Mouse (Mus musculus) C2C12 (cell line): ENCODE measurements around the gene Mrc2. TPM values are rescaled to one million over a fixed set of nuclear protein-coding genes. Genes with fewer than 3 reads are reported as not detected.

Experiments used
- H3K27me3 ChIP-seq: one replicate; pipeline ENCODE4 v1.6.1; 2011; ENCODE audit not compliant: control insufficient read depth, insufficient read depth, insufficient read length
- H3K36me3 ChIP-seq: one replicate; pipeline ENCODE4 v1.6.1; 2011; ENCODE audit not compliant: control insufficient read depth, insufficient read depth
- H3K4me3 ChIP-seq: one replicate; pipeline ENCODE4 v1.5.1; 2011; ENCODE audit warnings: mild to moderate bottlenecking, control low read depth; ENCODE audit not compliant: poor library complexity, insufficient read depth, severe bottlenecking
- H3K79me2 ChIP-seq: one replicate; pipeline ENCODE4 v1.6.1; 2011; ENCODE audit not compliant: control insufficient read depth, insufficient read depth
- H3K79me3 ChIP-seq: one replicate; pipeline ENCODE4 v1.6.1; 2011; ENCODE audit warnings: low read depth, control low read depth
- H3ac ChIP-seq: one replicate; pipeline ENCODE3; 2011; ENCODE audit warnings: low read depth; ENCODE audit not compliant: control insufficient read depth, insufficient read length
- CEBPB ChIP-seq: IDR thresholded peaks from one replicate; pipeline ENCODE4 v1.6.1; 2011; ENCODE audit warnings: low read depth, mild to moderate bottlenecking, control low read depth, moderate library complexity
- CTCF ChIP-seq: IDR thresholded peaks from one replicate; pipeline ENCODE4 v1.5.1; 2011; ENCODE audit not compliant: control insufficient read depth, insufficient read depth, insufficient read length
- FOSL1 ChIP-seq: IDR thresholded peaks from one replicate; pipeline ENCODE4 v1.8.0; 2011; ENCODE audit warnings: mild to moderate bottlenecking, low read length; ENCODE audit not compliant: poor library complexity, insufficient read depth, severe bottlenecking
- MAX ChIP-seq: IDR thresholded peaks from one replicate; pipeline ENCODE4 v1.6.1; 2011; ENCODE audit warnings: mild to moderate bottlenecking, control low read depth
- MYOD1 ChIP-seq: IDR thresholded peaks from one replicate; pipeline ENCODE4 v1.6.1; 2011; ENCODE audit warnings: low read depth; ENCODE audit not compliant: control insufficient read depth, insufficient read length
- MYOG ChIP-seq: IDR thresholded peaks from one replicate; pipeline ENCODE4 v1.6.1; 2011; ENCODE audit not compliant: control insufficient read depth, insufficient read length; ENCODE audit errors: extremely low read depth
- USF1 ChIP-seq: IDR thresholded peaks from one replicate; pipeline ENCODE4 v1.6.1; 2011; ENCODE audit warnings: low read depth, mild to moderate bottlenecking, control low read depth, moderate library complexity
- polyA plus RNA-seq: library from polyadenylated mRNA; unstranded; fragments of >200 nt; fragmentation: generic; extraction: Trizol; gene quantifications from one replicate; pipeline ENCODE4 v1.2.1, GENCODE M21; 2012; ENCODE audit warnings: missing spikeins

Mrc2 gene
- polyA plus RNA-seq, 1 experiment: 28.7 TPM

- TF ChIP-seq CTCF (no peak), FOSL1 (no peak), USF1 (no peak), MAX (no peak), MYOD1 (no peak), MYOG (no peak), CEBPB (no peak)
- Histone ChIP-seq H3K79me3 (peaks cover 6% of the 10 kb centered on the region), H3K79me2 (peaks cover 26% of the 10 kb centered on the region), H3K4me3 (no peak overlapping the region), H3ac (no peak overlapping the region), H3K27me3 (no peaks in the 10 kb centered on the region), H3K36me3 (peaks cover 16% of the 10 kb centered on the region)
Measured at GRCm38 (mm10) chr11:105321090-105321489, 28.6 kb downstream of the Mrc2 start.

DNA sequence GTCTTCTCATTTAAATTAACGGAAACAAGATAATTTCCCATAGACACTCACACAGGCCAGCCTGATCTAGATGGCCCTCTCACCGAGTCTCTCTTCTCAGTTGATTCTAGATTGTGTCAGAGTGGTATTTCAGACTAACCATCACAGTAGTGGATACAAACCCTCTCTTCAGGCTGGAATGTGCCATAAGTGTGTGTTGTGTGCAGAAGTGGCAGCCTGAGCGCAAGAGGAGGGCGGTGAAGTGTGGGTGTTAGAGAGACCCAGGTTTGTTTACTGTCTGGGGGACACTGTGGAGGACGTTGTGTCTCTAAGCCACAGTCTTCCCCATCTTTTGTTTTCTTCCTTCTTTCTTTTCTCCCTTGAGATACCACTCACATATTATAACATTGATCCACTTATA, 31.1 kb downstream of the Mrc2 start:
- Histone ChIP-seq H3K36me3 (peaks cover 26% of the 10 kb centered on the region), H3K79me2 (peaks cover 9% of the 10 kb centered on the region), H3K79me3 (peaks cover 1% of the 10 kb centered on the region), H3K27me3 (no peaks in the 10 kb centered on the region), H3ac (no peak overlapping the region), H3K4me3 (no peak overlapping the region)
- TF ChIP-seq MYOD1 (no peak), CEBPB (no peak), FOSL1 (no peak), USF1 (no peak), MYOG (no peak), CTCF (no peak), MAX (no peak)

DNA sequence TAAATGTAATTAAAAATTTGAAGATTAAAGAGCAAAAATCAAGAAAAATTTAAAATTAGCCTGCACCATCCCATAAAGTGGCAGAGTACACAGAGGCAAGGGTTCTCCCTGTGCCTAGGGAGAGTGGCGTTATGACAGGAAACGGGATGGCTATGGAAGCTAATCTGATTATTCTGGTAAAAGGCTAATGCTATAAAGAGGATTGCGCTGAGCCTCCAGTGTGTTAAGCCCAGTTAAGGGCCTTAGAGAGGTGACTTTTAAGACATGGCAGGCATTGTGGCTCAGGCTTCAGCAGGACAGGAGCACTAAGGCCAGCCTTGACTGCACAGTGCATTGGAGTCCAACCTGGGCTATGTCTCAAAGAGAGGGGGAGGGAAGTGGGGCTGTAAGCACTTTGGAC, 34.7 kb downstream of the Mrc2 start:
- Histone ChIP-seq H3K27me3 (no peaks in the 10 kb centered on the region), H3ac (no peak overlapping the region), H3K4me3 (no peak overlapping the region), H3K79me3 (no peaks in the 10 kb centered on the region), H3K36me3 (peaks cover 25% of the 10 kb centered on the region), H3K79me2 (peaks cover 2% of the 10 kb centered on the region)
- TF ChIP-seq MAX: no peak
- TF ChIP-seq FOSL1: no peak
- no peak for TF ChIP-seq MYOD1
- no peak for TF ChIP-seq CTCF
- no peak for TF ChIP-seq MYOG
- no peak for TF ChIP-seq USF1
- no peak for TF ChIP-seq CEBPB

DNA sequence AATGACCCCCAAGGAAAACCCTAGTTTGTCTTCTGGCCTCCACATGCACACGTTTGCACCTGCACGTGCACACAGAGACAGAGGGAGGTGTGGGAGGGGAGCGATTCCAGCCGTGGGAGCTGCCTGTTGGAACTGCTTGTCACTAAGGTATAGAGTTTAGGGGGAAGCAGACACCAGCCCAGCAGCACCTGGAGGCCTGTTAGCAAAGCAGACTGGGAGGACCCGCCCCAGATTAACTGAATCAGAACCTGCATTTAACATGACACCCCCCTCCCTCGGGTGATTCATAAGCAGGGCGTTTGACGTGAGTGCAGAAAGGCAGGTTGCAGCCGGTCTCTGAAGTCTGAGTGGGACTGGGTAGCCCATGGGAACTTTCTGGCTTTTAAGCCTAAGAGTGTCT, 37.5 kb downstream of the Mrc2 start:
- Histone ChIP-seq H3K79me2 (no peaks in the 10 kb centered on the region), H3K36me3 (peaks cover 24% of the 10 kb centered on the region), H3ac (no peak overlapping the region), H3K4me3 (no peak overlapping the region), H3K27me3 (no peaks in the 10 kb centered on the region), H3K79me3 (no peaks in the 10 kb centered on the region)
- TF ChIP-seq FOSL1: no peak
- TF ChIP-seq CEBPB: no peak
- no peak for TF ChIP-seq CTCF
- no peak for TF ChIP-seq USF1

DNA sequence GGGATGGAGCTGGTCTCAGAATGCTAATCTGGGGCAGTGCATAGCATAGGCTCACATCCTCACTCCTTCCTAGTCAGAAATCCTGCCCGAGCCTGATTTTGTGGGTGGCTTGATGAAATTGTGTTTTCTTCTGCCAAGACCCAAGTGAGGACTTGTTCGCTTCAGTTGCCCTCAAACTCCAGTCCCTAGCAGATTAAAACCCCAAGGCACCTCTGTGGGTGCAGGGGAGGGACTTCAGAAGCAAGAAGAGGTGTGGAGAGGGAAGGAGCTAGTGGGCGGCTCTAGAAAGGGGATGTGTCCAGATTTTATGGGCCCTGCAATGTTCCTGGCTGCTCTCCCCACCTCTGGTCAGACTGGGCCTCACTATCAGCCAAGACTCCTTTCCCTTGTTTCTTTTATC, 38.7 kb downstream of the Mrc2 start:
- Histone ChIP-seq H3K79me3 (no peaks in the 10 kb centered on the region), H3K36me3 (peaks cover 18% of the 10 kb centered on the region), H3K79me2 (no peaks in the 10 kb centered on the region)

DNA sequence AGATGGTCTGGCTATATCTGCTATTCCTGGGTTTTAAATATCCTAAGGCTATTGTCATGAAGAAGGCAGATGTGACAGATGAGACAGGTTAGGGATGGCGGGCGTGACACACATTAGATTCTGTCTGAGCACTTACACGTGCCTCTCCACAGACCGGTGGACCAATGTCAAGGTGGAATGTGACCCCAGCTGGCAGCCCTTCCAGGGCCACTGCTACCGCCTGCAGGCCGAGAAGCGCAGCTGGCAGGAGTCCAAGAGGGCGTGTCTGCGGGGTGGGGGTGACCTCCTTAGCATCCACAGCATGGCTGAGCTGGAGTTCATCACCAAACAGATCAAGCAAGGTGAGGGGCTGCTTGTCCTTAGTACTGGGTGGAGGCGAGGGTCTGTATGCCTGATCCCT, 39.3 kb downstream of the Mrc2 start:
- no peak for TF ChIP-seq MYOG
- H3ac ChIP-seq: no peak overlapping the region
- no peaks in the 10 kb centered on the region for H3K27me3 ChIP-seq
- H3K4me3 ChIP-seq: no peak overlapping the region
- H3K36me3 ChIP-seq: peaks cover 23% of the 10 kb centered on the region
- no peaks in the 10 kb centered on the region for H3K79me2 ChIP-seq
- no peaks in the 10 kb centered on the region for H3K79me3 ChIP-seq

More for the DNA sequence above, 38.7 kb downstream of the Mrc2 start:
- no peaks in the 10 kb centered on the region for H3K27me3 ChIP-seq
- TF ChIP-seq MYOD1: no peak
- no peak for TF ChIP-seq MAX
- no peak for TF ChIP-seq CTCF
- TF ChIP-seq CEBPB: no peak
- no peak for TF ChIP-seq MYOG
- no peak for TF ChIP-seq USF1
- no peak overlapping the region for H3K4me3 ChIP-seq
- H3ac ChIP-seq: no peak overlapping the region
